Mouse (Mus musculus) mouse embryonic stem cell (cell line): ENCODE measurements around the gene Setd5.

ENCODE experiments used
- in situ Hi-C, 2 experiments: fragments of 300-500 bp; cut with MboI; formaldehyde crosslinking; loops; 1 replicate in 1 of 2; 3 replicates in 1 of 2; pipeline ENCODE4 v1.14.3; 2019 to 2020; ENCODE audit warnings: low sequenced_read_pairs in 2 of 2, low pct_unique_long_range_greater_than_20kb in 1 of 2, mixed read lengths in 1 of 2; ENCODE audit not compliant: unreplicated experiment in 1 of 2

Setd5 gene

GRCm38 (mm10) chr6:113048371-113048770 lies 28.8 kb upstream of the Setd5 start:
- in situ Hi-C loops: no loop called here

- in situ Hi-C loops: no loop called here
Observed at GRCm38 (mm10) chr6:113049159-113049558, 28.0 kb upstream of the Setd5 start.

- in situ Hi-C loops: no loop called here
Observed at GRCm38 (mm10) chr6:113052972-113053371, 24.2 kb upstream of the Setd5 start.

GRCm38 (mm10) chr6:113054552-113055107 lies 22.5 kb upstream of the Setd5 start:
- in situ Hi-C loops: no loop called here

- in situ Hi-C loops: loop anchor here in 1 of 2 experiments (5.0 kb wide), 1 partner anchor 61 kb away; no protein-coding TSS in a partner anchor
Observed at GRCm38 (mm10) chr6:113060892-113061563, 16.1 kb upstream of the Setd5 start.

- in situ Hi-C loops: loop anchor here in 1 of 2 experiments (5.0 kb wide), 1 partner anchor 60 kb away; no protein-coding TSS in a partner anchor
Observed at GRCm38 (mm10) chr6:113062253-113062652, 14.9 kb upstream of the Setd5 start.

- in situ Hi-C loops: loop anchor here in 1 of 2 experiments (5.0 kb wide), 1 partner anchor 59 kb away; no protein-coding TSS in a partner anchor
Observed at GRCm38 (mm10) chr6:113063363-113063762, 13.8 kb upstream of the Setd5 start.

- in situ Hi-C loops: no loop called here
Observed at GRCm38 (mm10) chr6:113065186-113065585, 12.0 kb upstream of the Setd5 start.

GRCm38 (mm10) chr6:113069154-113069553 lies 8.0 kb upstream of the Setd5 start:
- in situ Hi-C loops: no loop called here

GRCm38 (mm10) chr6:113075261-113075660 lies 1.9 kb upstream of the Setd5 start:
- in situ Hi-C loops: no loop called here

- in situ Hi-C loops: no loop called here
Observed at GRCm38 (mm10) chr6:113076012-113076685, 1.0 kb upstream of the Setd5 start.

GRCm38 (mm10) chr6:113077569-113078030 lies 435 bp downstream of the Setd5 start:
- in situ Hi-C loops: no loop called here

GRCm38 (mm10) chr6:113078031-113078721 lies 1.0 kb downstream of the Setd5 start:
- in situ Hi-C loops: no loop called here

GRCm38 (mm10) chr6:113079492-113079891 lies 2.3 kb downstream of the Setd5 start:
- in situ Hi-C loops: no loop called here

GRCm38 (mm10) chr6:113082229-113082628 lies 5.1 kb downstream of the Setd5 start:
- in situ Hi-C loops: no loop called here

GRCm38 (mm10) chr6:113084590-113084989 lies 7.4 kb downstream of the Setd5 start:
- in situ Hi-C loops: no loop called here

GRCm38 (mm10) chr6:113093206-113093605 lies 16.0 kb downstream of the Setd5 start:
- in situ Hi-C loops: no loop called here

- in situ Hi-C loops: no loop called here
Observed at GRCm38 (mm10) chr6:113095547-113095946, 18.4 kb downstream of the Setd5 start.

- in situ Hi-C loops: no loop called here
Observed at GRCm38 (mm10) chr6:113097662-113098061, 20.5 kb downstream of the Setd5 start.
